ENCODE assay signal across 19 mouse cellular contexts in genomic region chr6:24054086-24054710, GRCm38 (mm10).
DNase-seq lines count a peak whose midpoint lies in the region; ATAC-seq lines count a peak whose summit lies in the region.
"Had no signal": no experiment of that assay in that cellular context is flagged by ENCODE, and none has a peak within 500 bp of the region (broad histone marks: within the 10 kb centered on the region; RNA-seq: fewer than 3 reads in every experiment).

No protein-coding gene starts in this region.

- intact Hi-C loops in left cerebral cortex, postnatal 10 days (cut with DNase I): no loop called here

- no peak for ATAC-seq in CD4-positive, CD25-positive, alpha-beta regulatory T cell, adult 4 months
- ATAC-seq in granulocyte monocyte progenitor cell, adult 5-6 weeks (replicated peaks; ENCODE audit: poor library complexity, severe bottlenecking): no peak
- ATAC-seq: activated CD4-positive, CD25-positive, alpha-beta regulatory T cell, adult 4 months; forebrain, embryonic 15.5 days; hindbrain, embryonic 16.5 days; intestine, embryonic 15.5 days had no signal

- DNase-seq in cerebellum, adult 11 months: peak; percentile 13
- DNase-seq in cerebellum, adult 18-20 months: peak; percentile 33 to 36
- DNase-seq in cerebellum, adult 9-10 months: peak; percentile 72
- DNase-seq in cerebellum, postnatal 14 days: peak; percentile 41 to 62
- DNase-seq in left cerebral cortex, postnatal 10 days (ENCODE audit: extremely low spot score in 1 of 2, low spot score in 2 of 2): no peak
- no peak for DNase-seq in heart, adult 18-20 months
- DNase-seq: adrenal gland, adult 8-10 months; adrenal gland, postnatal 25 days; gastrocnemius, postnatal 25 days; heart, postnatal 10 days; heart, postnatal 36 days; kidney, adult 11 months; kidney, adult 8-10 months had no signal

Comparison
In these comparisons a context has a peak if more than half of its experiments do, and no peak if none do; other contexts are left out.
1. DNase-seq: peak in cerebellum, adult 11 months (single experiment), cerebellum, adult 18-20 months (2 of 2), cerebellum, adult 9-10 months (single experiment) and cerebellum, postnatal 14 days (2 of 2); none in left cerebral cortex, postnatal 10 days (0 of 2) and heart, adult 18-20 months (0 of 2).